Mouse (Mus musculus) liver, embryonic 15.5 days (tissue): ENCODE measurements around the gene Myo1b. TPM values are rescaled to one million over a fixed set of nuclear protein-coding genes. Genes with fewer than 3 reads are reported as not detected.
"Not testable (repeated sequence)": the region's sequence is repeated elsewhere in the genome, so short reads cannot be mapped to it uniquely, and the experiment has no call there.

Source experiments
- ATAC-seq: fragments of 200-750 bp; cut with Nextera tagmentation; 2 replicates; pipeline ENCODE4 v1.8.0; 2017; ENCODE audit warnings: moderate number of reproducible peaks, mild to moderate bottlenecking, moderate library complexity; ENCODE audit not compliant: insufficient read depth
- H3K27ac ChIP-seq: fragments of 300-500 bp; sonication (generic); replicated peaks from 2 replicates; pipeline ENCODE4 v1.5.1; 2015; ENCODE audit warnings: mild to moderate bottlenecking, inconsistent platforms
- H3K27me3 ChIP-seq: fragments of 300-500 bp; sonication (generic); 2 replicates; pipeline ENCODE4 v1.6.1; 2015; ENCODE audit warnings: mild to moderate bottlenecking, inconsistent platforms
- H3K36me3 ChIP-seq: fragments of 300-500 bp; sonication (generic); replicated peaks from 2 replicates; pipeline ENCODE4 v1.6.1; 2015; ENCODE audit warnings: moderate library complexity, mild to moderate bottlenecking, inconsistent platforms
- H3K4me1 ChIP-seq: fragments of 300-500 bp; sonication (generic); replicated peaks from 2 replicates; pipeline ENCODE4 v1.6.1; 2015; ENCODE audit warnings: inconsistent platforms
- H3K4me2 ChIP-seq: fragments of 300-500 bp; sonication (generic); 2 replicates; pipeline ENCODE4 v1.6.1; 2015; ENCODE audit warnings: moderate library complexity, mild to moderate bottlenecking, inconsistent platforms
- H3K4me3 ChIP-seq: fragments of 300-500 bp; sonication (generic); replicated peaks from 2 replicates; pipeline ENCODE4 v1.5.1; 2015; ENCODE audit warnings: mild to moderate bottlenecking, inconsistent platforms
- H3K9ac ChIP-seq: fragments of 300-500 bp; sonication (generic); 2 replicates; pipeline ENCODE4 v1.6.1; 2015; ENCODE audit warnings: moderate library complexity, mild to moderate bottlenecking, inconsistent platforms
- H3K9me3 ChIP-seq: fragments of 300-500 bp; sonication (generic); replicated peaks from 2 replicates; pipeline ENCODE4 v1.6.1; 2016; ENCODE audit warnings: inconsistent platforms
- WGBS: fragments of 180-500 bp; shearing (Covaris S2); methylation state at CpG from one replicate; pipeline ENCODE4 v1.1.7; 2015; ENCODE audit warnings: mixed read lengths; ENCODE audit not compliant: insufficient replicate concordance; 5-methylcytosine and 5-hydroxymethylcytosine counted together
- polyA plus RNA-seq: library from polyadenylated mRNA; unstranded; fragments of >200 nt; fragmentation: Nextera tagmentation; extraction: Ambion mirVana; gene quantifications from 2 replicates; pipeline ENCODE4 v1.2.1, GENCODE M21; 2015

The Myo1b gene
- polyA plus RNA-seq, 1 experiment from 2014 or later: 8.1 TPM

DNA sequence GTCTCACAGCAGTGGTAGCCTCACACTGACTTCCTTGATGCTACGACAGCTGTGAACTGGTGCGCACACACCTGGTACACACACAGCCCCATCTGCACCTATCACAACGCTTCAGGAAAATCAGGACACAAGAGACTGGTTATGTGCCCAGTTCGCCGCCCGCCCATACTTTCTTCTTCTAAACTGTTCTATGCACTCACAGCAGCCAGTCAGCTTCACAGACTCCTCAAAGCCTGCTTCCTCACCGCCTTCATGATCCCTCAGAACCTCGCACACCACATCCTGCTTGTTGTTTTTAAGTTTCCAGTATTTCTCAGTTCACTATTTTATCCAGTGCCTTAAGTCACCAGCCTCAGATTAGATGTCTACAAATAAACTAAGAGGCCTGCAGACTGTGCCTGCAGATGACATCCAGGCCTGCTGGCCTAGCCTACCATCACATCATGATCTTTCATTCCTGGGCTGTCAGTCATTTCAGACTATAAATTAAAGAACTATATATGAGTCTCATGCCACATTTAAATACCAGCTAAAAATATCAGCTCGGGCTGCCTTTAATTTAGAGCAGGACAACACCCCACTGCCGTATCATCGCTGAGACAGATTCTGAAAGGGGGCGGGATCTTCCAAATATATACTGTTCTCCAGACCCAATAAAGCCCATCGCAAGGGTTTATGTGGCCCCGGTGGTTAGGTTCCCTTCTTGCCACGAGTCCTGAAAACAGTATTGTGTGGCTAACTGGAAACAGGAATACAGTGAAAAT, 40.2 kb downstream of the Myo1b start:
- no peak overlapping the region for H3K4me3 ChIP-seq
- WGBS: 70% methylated on average over 15 of the region's 15 CpGs
- no peaks in the 10 kb centered on the region for H3K9me3 ChIP-seq
- no peaks in the 10 kb centered on the region for H3K27me3 ChIP-seq
- no peak overlapping the region for H3K4me2 ChIP-seq
- ATAC-seq: no peak
- no peaks in the 10 kb centered on the region for H3K36me3 ChIP-seq
- peaks cover 12% of the 10 kb centered on the region; the same call in 1 of the 2 replicates for H3K4me1 ChIP-seq
- no peak overlapping the region for H3K27ac ChIP-seq
- H3K9ac ChIP-seq: no peak overlapping the region

DNA sequence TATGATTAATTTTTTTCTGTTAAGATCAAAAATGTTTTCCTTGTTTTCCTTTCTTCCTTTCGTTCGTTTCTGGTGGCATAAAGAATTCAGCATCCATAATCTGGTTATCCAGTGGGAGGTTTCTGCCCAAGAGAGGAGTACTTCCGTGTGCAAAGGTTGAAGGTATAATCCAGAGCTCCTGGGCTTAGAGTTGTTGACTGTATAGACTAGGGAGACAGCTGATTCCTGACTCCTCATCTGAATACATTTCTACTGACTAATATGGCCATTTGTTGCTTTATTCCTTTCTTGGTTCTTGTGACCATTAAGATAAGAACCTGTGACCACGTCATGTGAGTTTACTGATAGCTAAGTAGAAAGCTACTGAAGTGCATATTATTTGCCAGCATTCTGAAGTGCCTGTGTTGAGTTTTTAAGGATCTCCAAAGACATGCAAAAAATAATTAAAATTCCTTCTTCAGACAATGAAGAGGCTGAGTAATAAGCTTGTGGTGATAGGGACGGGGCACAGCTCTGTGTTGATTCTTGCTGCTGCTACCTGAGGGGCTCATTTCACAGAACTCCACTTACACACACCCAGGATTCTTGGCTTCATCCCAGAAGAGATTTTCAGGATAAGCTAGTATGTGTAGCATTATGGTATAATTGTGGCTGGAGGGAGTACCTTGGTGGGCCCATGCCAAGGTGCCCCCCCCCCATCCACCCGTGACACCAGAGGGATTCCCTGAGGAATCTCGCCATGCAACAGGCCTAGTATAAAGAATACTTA, 43.2 kb downstream of the Myo1b start:
- 57% methylated on average over 7 of the region's 7 CpGs for WGBS
- no peak overlapping the region for H3K4me3 ChIP-seq
- H3K27me3 ChIP-seq: no peaks in the 10 kb centered on the region
- no peak overlapping the region for H3K27ac ChIP-seq
- H3K9ac ChIP-seq: no peak overlapping the region
- ATAC-seq: no peak
- no peaks in the 10 kb centered on the region for H3K36me3 ChIP-seq
- H3K4me1 ChIP-seq: no peaks in the 10 kb centered on the region
- no peak overlapping the region for H3K4me2 ChIP-seq
- H3K9me3 ChIP-seq: no peaks in the 10 kb centered on the region

DNA sequence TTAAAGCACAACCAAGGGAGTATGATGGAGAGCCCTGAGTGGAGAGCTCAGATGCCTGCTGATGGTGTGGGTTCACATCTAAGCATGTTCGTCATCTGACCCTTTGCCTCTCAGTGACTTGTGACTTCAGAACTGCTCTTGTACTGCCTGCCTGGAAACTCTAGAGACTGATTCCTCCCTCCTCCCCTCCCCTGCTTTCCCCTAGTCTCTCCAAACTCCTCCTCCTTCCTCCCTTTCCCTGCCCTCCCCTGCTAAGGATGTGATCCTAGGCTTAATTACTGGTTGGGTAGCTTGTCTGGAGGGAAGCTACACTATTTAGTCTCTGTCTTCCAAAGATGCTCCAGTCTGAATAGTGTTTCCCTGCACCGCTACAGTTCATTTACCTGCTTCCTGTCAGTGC, 44.6 kb downstream of the Myo1b start:
- not testable (repeated sequence) for H3K27ac ChIP-seq, H3K4me2 ChIP-seq, H3K4me1 ChIP-seq, H3K4me3 ChIP-seq, H3K36me3 ChIP-seq, ATAC-seq, H3K9me3 ChIP-seq, H3K27me3 ChIP-seq, H3K9ac ChIP-seq
- 78% methylated on average over 2 of the region's 2 CpGs for WGBS

DNA sequence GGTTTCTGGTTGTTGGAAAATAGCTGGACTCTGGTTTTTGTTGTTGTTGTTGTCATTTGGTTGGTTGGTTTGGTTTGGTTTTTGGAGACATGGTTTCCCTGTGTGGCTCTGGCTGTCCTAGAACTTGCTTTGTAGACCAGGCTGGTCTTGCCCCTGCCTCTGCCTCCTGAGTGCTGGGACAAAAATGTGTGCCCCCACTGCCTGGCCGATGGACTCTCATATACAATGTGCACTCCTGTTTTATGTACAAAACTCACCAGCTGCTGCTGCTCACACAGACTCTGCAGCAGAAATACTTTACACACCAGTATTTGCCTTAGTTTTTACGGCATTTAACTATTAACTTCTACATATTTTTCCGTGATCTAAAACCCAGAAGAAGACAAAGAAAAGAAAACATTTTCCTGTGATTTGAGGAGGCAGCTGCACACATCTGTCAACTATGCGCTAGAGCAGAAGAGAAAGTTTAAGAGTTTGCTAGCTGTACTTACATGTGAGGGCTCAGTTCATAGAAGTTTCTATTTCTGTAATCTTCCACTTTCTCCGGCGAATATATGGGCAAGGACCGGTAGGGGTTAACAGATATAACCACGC, 52.9 kb downstream of the Myo1b start:
- Histone ChIP-seq H3K9ac (no peak overlapping the region), H3K4me1 (no peaks in the 10 kb centered on the region), H3K27ac (no peak overlapping the region), H3K9me3 (no peaks in the 10 kb centered on the region), H3K4me3 (no peak overlapping the region), H3K27me3 (no peaks in the 10 kb centered on the region), H3K36me3 (no peaks in the 10 kb centered on the region), H3K4me2 (no peak overlapping the region)
- ATAC-seq: no peak
- 64% methylated on average over 8 of the region's 8 CpGs for WGBS

DNA sequence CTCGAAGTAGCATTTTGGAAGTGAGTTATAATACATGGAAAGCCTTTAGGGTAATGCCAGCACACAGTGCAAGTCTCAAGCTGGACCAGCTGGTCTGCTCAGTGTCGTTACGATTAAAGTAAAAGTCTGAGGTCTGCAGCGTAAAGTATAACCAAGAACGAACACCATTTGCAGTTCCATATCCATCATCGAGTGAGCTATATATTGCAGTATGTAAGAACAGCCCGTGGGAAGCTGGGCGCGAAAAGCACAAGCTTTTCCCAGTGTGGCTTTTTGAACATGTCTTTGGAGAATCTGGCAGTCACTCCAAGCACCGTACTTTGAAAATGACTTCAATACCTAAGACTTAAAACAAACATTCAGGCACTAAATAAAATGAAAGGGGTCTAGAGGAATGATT, 55.0 kb downstream of the Myo1b start:
- ATAC-seq: no peak
- Histone ChIP-seq H3K9me3 (no peaks in the 10 kb centered on the region), H3K4me1 (no peaks in the 10 kb centered on the region), H3K27me3 (no peaks in the 10 kb centered on the region), H3K36me3 (no peaks in the 10 kb centered on the region), H3K4me2 (no peak overlapping the region), H3K9ac (no peak overlapping the region), H3K4me3 (no peak overlapping the region), H3K27ac (no peak overlapping the region)
- WGBS: 77% methylated on average over 10 of the region's 10 CpGs

- no peak overlapping the region for H3K4me2 ChIP-seq
- H3K9ac ChIP-seq: no peak overlapping the region
- H3K36me3 ChIP-seq: no peaks in the 10 kb centered on the region
- no peaks in the 10 kb centered on the region for H3K9me3 ChIP-seq
- H3K4me1 ChIP-seq: no peaks in the 10 kb centered on the region; the same call in 1 of the 2 replicates
- H3K4me3 ChIP-seq: no peak overlapping the region
- 0 out of 2 replicates have a peak, but pooled peaks have one; percentile 41 for ATAC-seq
- H3K27me3 ChIP-seq: no peaks in the 10 kb centered on the region
- 52% methylated on average over 4 of the region's 4 CpGs for WGBS
- peak overlapping the region; percentile 45; the same call in 1 of the 2 replicates for H3K27ac ChIP-seq
These were observed 58.9 kb downstream of the Myo1b start for GRCm38 (mm10) chr1:51856946-51857345.

DNA sequence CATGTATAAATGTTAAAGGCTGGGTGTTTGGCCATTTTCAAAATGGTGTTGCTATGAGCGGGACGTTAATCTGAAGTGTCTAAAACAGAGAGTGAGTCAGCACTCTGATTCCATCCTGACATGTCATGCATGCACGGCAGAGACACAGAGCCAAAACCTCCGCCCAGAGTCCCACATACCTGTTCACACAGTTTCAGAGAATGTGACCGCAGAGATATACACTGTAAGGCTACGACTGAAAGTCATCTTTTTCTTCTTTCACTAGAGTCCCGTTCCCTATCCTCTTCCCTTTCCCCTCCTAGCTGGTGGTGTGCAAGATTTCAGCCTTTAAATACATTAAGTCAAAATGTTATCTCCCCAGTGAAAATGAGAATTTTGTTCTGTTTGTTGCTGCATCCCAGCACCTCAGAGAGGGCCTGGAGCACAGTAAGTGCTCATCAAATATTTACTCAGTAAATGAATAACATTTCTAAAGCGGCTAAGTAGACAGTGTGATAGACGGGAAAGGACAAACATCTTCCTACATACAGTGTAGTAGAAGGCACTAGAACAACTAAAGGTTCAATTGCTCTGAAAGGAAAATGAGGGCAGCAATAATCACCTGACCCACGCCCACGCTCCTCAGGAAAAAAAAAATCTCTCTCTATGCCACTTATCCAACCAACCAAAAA, 59.5 kb downstream of the Myo1b start:
- peak overlapping the region; percentile 51 for H3K27ac ChIP-seq
- no peak overlapping the region for H3K9ac ChIP-seq
- H3K4me1 ChIP-seq: no peaks in the 10 kb centered on the region; the same call in 1 of the 2 replicates
- no peak overlapping the region for H3K4me3 ChIP-seq
- no peaks in the 10 kb centered on the region for H3K36me3 ChIP-seq
- peak; percentile 83 for ATAC-seq
- H3K4me2 ChIP-seq: no peak overlapping the region; the same call in 1 of the 2 replicates
- H3K27me3 ChIP-seq: no peaks in the 10 kb centered on the region
- H3K9me3 ChIP-seq: no peaks in the 10 kb centered on the region
- WGBS: 55% methylated on average over 11 of the region's 11 CpGs

- no peak overlapping the region for H3K4me3 ChIP-seq
- ATAC-seq: peak; percentile 11; the same call in 1 of the 2 replicates
- no peaks in the 10 kb centered on the region; the same call in 1 of the 2 replicates for H3K4me1 ChIP-seq
- H3K4me2 ChIP-seq: no peak overlapping the region; the same call in 1 of the 2 replicates
- no peaks in the 10 kb centered on the region for H3K36me3 ChIP-seq
- no peaks in the 10 kb centered on the region for H3K27me3 ChIP-seq
- H3K9me3 ChIP-seq: no peaks in the 10 kb centered on the region
- peak overlapping the region; percentile 51 for H3K27ac ChIP-seq
- no peak overlapping the region for H3K9ac ChIP-seq
- 51% methylated on average over 10 of the region's 10 CpGs for WGBS
These were observed 60.2 kb downstream of the Myo1b start for GRCm38 (mm10) chr1:51855541-51856244.

- Histone ChIP-seq H3K4me3 (no peak overlapping the region), H3K9ac (no peak overlapping the region), H3K9me3 (no peaks in the 10 kb centered on the region), H3K36me3 (no peaks in the 10 kb centered on the region), H3K4me2 (no peak overlapping the region), H3K4me1 (no peaks in the 10 kb centered on the region; the same call in none of the 2 replicates), H3K27me3 (no peaks in the 10 kb centered on the region), H3K27ac (no peak overlapping the region)
- 69% methylated on average over 5 of the region's 5 CpGs for WGBS
- ATAC-seq: no peak
These were observed 63.6 kb downstream of the Myo1b start for GRCm38 (mm10) chr1:51852314-51852713.

DNA sequence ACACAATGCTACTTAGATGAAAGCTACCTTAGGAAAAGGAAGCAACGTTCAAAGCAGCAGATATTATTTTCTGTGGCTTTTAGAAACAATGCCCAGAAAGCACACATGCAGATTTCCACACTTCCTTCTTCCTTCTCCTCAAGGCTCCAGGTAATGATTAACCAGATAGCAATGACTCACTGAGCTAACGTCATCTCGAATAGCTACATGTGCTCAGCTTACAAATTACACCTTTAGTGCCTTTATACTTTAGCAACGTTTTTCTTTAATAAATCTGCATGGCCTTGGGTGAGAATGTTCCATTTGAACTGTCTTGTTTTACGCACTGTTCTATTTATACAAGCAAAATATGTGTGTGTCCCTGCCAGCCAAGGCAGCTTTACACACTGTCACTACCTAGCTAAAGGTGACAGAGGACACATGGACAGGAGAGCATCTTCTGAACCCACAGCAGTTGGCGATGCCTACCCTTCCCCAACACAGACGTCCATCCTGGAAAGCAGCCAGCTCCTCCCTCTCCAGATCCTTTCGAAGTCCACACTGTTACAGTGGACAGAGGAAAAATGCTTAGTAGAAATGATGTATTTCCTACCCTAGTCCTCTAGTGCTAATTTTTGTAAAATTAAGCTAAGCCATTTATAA, 66.2 kb downstream of the Myo1b start:
- Histone ChIP-seq H3K4me2 (no peak overlapping the region), H3K9ac (no peak overlapping the region), H3K4me1 (no peaks in the 10 kb centered on the region; the same call in 1 of the 2 replicates), H3K27ac (no peak overlapping the region), H3K4me3 (no peak overlapping the region), H3K9me3 (no peaks in the 10 kb centered on the region), H3K36me3 (no peaks in the 10 kb centered on the region), H3K27me3 (no peaks in the 10 kb centered on the region)
- ATAC-seq: no peak
- 31% methylated on average over 8 of the region's 8 CpGs for WGBS
